Mouse (Mus musculus): ENCODE data around the gene Tmem182.
A peak's percentile ranks its signal among the peaks of the same experiment; 100 is the strongest.

Tmem182 gene

GRCm38 (mm10) chr1:40865043-40865442 lies 59.6 kb downstream of the Tmem182 start:
- DNase-seq (ENCODE audit: low read depth) = no peak

DNA sequence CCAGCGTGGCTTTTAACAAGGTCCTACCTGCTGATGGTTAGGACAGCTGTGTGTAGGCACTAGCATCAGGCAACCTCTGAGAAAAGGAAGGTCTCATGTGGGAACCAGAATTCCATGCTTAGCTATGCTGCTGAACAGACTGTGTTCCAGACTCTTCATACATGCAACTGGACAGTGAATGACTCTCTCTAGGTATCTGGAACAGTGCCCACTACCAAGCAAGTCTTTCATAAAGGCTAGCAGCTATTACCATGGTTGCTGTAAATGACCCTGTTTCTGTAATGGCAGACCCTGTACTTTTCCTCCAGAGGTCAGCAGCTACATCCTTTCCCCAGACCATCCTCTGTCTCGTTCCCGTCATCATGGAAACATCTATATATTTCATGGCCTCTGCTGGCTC lies 61.7 kb downstream of the Tmem182 start:
- no peak for DNase-seq (ENCODE audit: low read depth)

DNA sequence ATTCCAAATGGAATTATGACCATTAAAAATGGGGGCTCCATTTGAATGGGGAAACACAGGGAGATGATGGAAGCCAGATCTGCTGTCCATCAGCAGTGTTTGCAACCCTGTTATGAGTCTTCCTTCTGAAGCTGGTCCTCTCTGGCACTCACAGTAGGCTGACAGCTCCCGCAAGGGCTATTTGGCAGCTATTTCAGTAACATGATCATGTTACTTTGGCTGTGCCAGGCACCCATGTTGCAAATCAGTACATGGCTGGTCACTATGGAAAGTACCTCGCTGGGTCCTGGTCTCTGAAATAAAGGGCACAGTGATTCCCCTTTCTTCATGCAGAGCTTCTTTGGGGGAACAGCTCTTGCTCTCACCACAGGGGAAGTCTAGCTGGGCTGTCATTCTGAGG lies 62.2 kb downstream of the Tmem182 start:
- DNase-seq (ENCODE audit: low read depth) = no peak

DNA sequence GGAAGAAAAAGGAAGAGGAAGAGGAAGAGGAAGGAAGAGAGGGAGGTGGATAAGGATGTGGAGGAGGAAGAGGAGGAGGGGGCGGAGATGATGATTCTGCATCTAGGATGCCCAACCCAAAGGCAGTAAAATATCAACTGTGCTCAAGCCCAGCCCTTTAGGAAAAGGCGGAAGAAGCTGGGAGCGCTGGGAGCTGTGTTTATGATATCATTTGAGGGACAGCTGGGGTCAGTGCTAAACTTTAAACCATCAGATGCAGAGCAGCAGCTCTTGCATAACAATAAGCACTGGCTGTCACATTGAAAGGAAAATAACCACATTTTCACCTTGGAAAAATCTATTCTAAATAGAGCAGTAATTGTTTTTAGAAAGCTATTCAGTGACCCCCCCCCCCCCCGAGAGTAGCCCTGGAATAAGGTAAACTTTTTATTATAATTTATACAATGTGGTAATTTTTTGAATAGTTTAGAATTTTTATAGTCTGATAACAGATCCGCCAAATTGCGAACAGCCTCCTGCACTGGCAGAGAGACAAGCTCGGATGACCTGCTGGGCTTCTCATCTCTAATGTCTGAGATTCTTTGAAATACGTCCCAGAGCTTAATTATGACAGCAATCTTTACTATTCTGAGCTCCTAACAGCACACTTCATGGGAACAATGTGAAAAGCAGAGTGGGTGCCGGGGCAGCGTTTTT lies 68.5 kb downstream of the Tmem182 start:
- DNase-seq (ENCODE audit: low read depth) = no peak

DNA sequence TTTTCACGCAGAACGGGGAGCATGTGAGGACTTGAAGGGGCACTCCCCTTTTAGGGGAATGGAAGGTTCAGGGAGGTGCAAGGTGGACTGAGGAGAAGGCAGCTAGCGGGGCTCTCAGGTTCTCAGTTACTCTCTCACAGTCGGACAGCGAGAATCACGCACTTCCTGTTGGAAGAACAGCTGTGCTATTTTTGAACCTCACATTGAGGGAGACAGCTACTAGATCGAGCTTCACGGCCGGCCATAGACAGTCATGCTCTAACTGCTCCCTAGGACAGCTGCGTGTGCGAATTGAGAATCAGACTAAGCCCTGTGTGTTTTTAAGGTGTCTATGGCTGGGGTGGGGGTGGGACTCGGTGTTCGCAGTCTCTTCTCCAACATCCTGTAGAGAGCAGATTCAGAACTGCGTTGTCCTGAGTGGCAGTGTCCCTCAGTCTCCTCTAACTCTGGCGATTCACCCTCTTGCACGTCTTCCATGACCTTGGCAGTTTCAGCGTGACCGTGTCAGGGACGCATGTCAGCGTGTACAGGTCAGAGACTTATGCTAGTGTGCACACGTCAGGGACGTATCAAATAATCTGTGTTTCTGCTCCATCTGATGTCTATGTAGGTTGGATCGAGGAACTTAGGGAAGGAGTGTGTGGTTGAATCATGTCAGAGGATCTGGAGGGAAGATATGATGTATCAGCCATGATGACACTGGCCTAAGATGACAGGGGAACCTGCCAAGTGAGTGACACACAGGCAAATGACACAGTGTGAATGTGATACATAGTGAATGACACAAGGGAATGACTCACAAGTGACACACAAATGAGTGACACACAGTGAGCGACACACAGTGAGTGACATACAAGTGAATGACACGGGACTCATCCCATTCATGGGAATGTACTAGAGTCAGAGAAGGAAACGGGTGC lies 69.3 kb downstream of the Tmem182 start:
- DNase-seq (ENCODE audit: low read depth) = peak; percentile 16

- peak; percentile 32 for DNase-seq (ENCODE audit: low read depth)
These were observed 73.7 kb downstream of the Tmem182 start for GRCm38 (mm10) chr1:40879051-40879450.

GRCm38 (mm10) chr1:40879526-40879925 lies 74.1 kb downstream of the Tmem182 start:
- no peak for DNase-seq (ENCODE audit: low read depth)

- no peak for DNase-seq (ENCODE audit: low read depth)
These were observed 75.1 kb downstream of the Tmem182 start for GRCm38 (mm10) chr1:40880527-40880926.

DNA sequence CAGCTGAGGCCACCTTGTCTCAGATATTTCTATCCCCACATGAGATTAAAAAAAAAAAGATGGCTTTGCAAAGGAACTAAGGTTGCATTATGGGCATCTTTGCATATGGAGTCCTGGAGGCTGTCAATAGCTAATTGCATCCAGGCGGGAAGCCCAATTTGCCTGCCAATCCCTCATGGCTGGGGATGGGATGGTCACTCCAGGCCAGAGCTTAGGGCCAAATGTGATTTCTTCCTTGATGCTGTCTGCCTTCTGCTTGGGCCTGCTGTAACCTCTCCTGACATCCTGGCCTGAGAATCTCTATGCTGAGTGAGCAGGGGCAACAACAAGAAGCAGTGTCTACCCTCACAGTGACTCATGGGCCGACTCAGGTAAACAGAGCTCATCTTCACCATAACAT lies 78.5 kb downstream of the Tmem182 start:
- DNase-seq (ENCODE audit: low read depth) = no peak

- DNase-seq (ENCODE audit: low read depth) = no peak
These were observed 79.5 kb downstream of the Tmem182 start for GRCm38 (mm10) chr1:40884943-40885342.

DNA sequence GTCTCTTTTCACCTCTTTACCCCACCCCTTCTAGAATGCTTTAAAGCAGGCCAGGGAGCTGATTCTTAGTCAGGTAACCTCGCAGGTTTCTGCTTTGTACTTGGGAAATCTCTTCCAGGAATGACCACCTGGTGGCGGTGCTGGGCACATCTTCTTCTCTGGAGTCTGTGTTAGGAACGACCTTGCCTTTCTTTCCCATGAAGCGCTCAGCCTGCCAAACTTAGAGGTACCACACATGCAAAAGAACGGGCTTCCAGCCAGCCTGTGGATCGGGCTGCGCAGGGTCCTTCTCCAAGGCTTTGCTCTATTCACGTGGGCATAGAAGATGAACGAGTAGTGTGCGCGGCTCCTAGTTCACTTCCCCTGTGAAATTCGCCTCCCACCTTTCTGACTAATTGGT lies 82.3 kb downstream of the Tmem182 start:
- peak; percentile 20 for DNase-seq (ENCODE audit: low read depth)

- DNase-seq (ENCODE audit: low read depth) = no peak
These were observed 83.1 kb downstream of the Tmem182 start for GRCm38 (mm10) chr1:40888396-40889040.

DNA sequence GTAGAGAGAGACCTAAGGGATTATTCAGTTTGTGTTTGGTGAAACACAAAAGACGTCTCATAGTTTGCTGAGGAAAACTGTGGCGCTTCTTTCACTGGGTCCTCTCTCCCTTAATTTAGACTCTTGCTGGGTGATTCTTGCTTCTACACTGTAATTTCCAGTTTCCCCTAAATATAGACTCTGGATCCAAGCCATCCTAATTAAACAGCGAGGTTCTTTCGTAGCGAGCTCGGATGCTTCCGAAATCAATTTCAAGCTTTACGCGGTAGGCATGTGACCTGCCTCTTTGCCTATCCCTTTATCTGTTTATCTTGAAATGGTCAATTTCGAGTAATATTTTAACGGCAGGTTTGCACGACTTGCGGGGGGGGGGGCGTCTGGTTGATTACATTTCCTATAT lies 84.2 kb downstream of the Tmem182 start:
- no peak for DNase-seq (ENCODE audit: low read depth)

- no peak for DNase-seq (ENCODE audit: low read depth)
These were observed 84.8 kb downstream of the Tmem182 start for GRCm38 (mm10) chr1:40890246-40890645.

- DNase-seq (ENCODE audit: low read depth) = no peak
These were observed 98.3 kb downstream of the Tmem182 start for GRCm38 (mm10) chr1:40903712-40904111.

Measured in 416B (cell line).